Mouse (Mus musculus): ENCODE measurements around the gene Itga7. TPM values are rescaled to one million over a fixed set of nuclear protein-coding genes. Genes with fewer than 3 reads are reported as not detected.

The Itga7 gene
- polyA plus RNA-seq, 1 experiment from 2014 or later: 7.0 TPM

DNA sequence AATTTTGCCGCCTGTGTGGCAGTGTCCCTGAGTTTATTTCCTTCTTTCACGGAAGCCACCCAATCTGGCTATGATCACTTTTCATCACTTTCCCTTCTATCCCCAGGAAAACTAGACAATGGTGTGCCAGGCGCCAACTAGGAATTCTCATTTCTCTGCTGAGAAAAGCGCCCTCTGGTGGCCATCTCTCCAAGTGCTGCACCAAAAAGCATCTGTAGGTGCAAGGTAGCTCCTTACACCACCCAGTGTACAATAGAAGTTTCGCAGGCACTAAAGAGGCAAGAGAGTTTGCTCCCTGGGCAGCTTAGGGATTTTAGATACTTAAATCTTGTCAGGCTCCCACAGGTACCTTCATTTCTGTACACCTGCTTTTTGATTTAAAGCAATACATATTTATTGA, 20.4 kb upstream of the Itga7 start:
- Histone ChIP-seq H3K27ac (peak overlapping the region; percentile 27), H3K4me2 (no peak overlapping the region), H3K36me3 (peaks cover 38% of the 10 kb centered on the region), H3K9ac (no peak overlapping the region), H3K4me3 (no peak overlapping the region), H3K27me3 (no peaks in the 10 kb centered on the region), H3K4me1 (replicated peaks) (peaks cover 33% of the 10 kb centered on the region), H3K9me3 (replicated peaks) (no peaks in the 10 kb centered on the region)
- WGBS: 6% methylated on average over 5 of the region's 5 CpGs
- no peak for ATAC-seq (replicated peaks; ENCODE audit: insufficient number of reproducible peaks, insufficient read depth, low FRiP score, low read depth)

- H3K27ac ChIP-seq: no peak overlapping the region
- H3K4me1 ChIP-seq (replicated peaks): peaks cover 34% of the 10 kb centered on the region
- H3K27me3 ChIP-seq: no peaks in the 10 kb centered on the region
- H3K9ac ChIP-seq: no peak overlapping the region
- no peak overlapping the region for H3K4me3 ChIP-seq
- no peaks in the 10 kb centered on the region for H3K9me3 ChIP-seq (replicated peaks)
- no peak for ATAC-seq (replicated peaks; ENCODE audit: insufficient number of reproducible peaks, insufficient read depth, low FRiP score, low read depth)
- WGBS: 84% methylated on average over 12 of the region's 12 CpGs
- no peak overlapping the region for H3K4me2 ChIP-seq
- peaks cover 38% of the 10 kb centered on the region for H3K36me3 ChIP-seq
Observed at GRCm38 (mm10) chr10:128913696-128914095, 19.9 kb upstream of the Itga7 start.

GRCm38 (mm10) chr10:128915550-128915949, 18.1 kb upstream of the Itga7 start:
- WGBS: 78% methylated on average over 2 of the region's 2 CpGs
- Histone ChIP-seq H3K27me3 (no peaks in the 10 kb centered on the region), H3K27ac (no peak overlapping the region), H3K4me2 (no peak overlapping the region), H3K9ac (no peak overlapping the region), H3K4me1 (replicated peaks) (peaks cover 37% of the 10 kb centered on the region), H3K9me3 (replicated peaks) (no peaks in the 10 kb centered on the region), H3K4me3 (no peak overlapping the region), H3K36me3 (peaks cover 38% of the 10 kb centered on the region)
- ATAC-seq (replicated peaks; ENCODE audit: insufficient number of reproducible peaks, insufficient read depth, low FRiP score, low read depth): no peak

GRCm38 (mm10) chr10:128916665-128917064, 17.0 kb upstream of the Itga7 start:
- peaks cover 38% of the 10 kb centered on the region for H3K36me3 ChIP-seq
- ATAC-seq (replicated peaks; ENCODE audit: insufficient number of reproducible peaks, insufficient read depth, low FRiP score, low read depth): no peak

DNA sequence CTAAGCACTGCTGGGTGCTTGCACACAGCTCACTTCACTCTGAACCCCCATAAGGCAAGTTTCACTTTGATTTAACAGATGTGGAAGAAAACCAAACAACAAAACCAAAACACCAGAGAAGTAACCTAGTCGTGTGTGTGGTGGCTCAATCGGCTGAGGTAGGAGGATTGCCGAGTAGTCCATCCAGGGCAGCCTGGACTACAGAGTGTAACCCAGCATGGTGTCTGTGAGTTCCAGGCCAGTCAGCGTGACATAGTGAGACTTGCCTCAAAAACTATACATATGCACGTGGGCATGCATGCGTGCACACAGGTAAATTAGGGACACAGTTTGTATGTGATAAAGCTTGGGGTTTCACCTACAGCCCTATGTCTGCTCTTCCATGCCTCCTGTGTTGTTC, 16.2 kb upstream of the Itga7 start:
- Histone ChIP-seq H3K9ac (no peak overlapping the region), H3K4me1 (replicated peaks) (peaks cover 43% of the 10 kb centered on the region), H3K36me3 (peaks cover 34% of the 10 kb centered on the region)

More at GRCm38 (mm10) chr10:128916665-128917064, 17.0 kb upstream of the Itga7 start:
- H3K27ac ChIP-seq: no peak overlapping the region
- H3K9me3 ChIP-seq (replicated peaks): no peaks in the 10 kb centered on the region
- H3K27me3 ChIP-seq: no peaks in the 10 kb centered on the region
- H3K4me3 ChIP-seq: no peak overlapping the region
- peaks cover 37% of the 10 kb centered on the region for H3K4me1 ChIP-seq (replicated peaks)
- H3K9ac ChIP-seq: no peak overlapping the region
- no peak overlapping the region for H3K4me2 ChIP-seq
- 88% methylated on average over 3 of the region's 3 CpGs for WGBS

DNA sequence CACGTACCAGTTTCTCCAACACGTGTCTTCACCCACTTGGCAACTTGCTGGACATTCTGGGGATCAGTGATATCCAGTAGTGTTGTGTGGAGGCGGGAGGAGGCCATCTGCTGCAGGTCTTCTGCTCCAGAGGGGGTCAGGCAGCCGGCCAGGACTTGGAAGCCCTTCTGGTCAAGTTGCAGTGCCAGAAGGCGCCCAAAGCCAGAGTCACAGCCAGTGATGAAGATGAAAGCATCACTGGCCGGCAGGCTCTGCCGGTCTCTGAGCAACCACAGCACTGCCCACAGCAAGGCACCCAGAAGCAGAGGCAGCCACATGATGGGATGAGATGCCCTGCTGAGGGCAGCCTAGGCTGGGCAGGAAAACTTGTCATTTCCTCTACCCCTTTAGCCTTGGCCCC, 15.4 kb upstream of the Itga7 start:
- Histone ChIP-seq H3K4me3 (no peak overlapping the region), H3K9me3 (replicated peaks) (no peaks in the 10 kb centered on the region), H3K4me2 (no peak overlapping the region), H3K36me3 (peaks cover 34% of the 10 kb centered on the region), H3K4me1 (replicated peaks) (peaks cover 42% of the 10 kb centered on the region), H3K9ac (no peak overlapping the region), H3K27ac (peak overlapping the region; percentile 25; the same call in 1 of the 2 replicates), H3K27me3 (no peaks in the 10 kb centered on the region)
- 63% methylated on average over 7 of the region's 7 CpGs for WGBS
- no peak for ATAC-seq (replicated peaks; ENCODE audit: insufficient number of reproducible peaks, insufficient read depth, low FRiP score, low read depth)

More for the DNA sequence above, 16.2 kb upstream of the Itga7 start:
- WGBS: 87% methylated on average over 6 of the region's 6 CpGs
- H3K4me3 ChIP-seq: no peak overlapping the region
- H3K27ac ChIP-seq: no peak overlapping the region
- H3K9me3 ChIP-seq (replicated peaks): no peaks in the 10 kb centered on the region
- no peak for ATAC-seq (replicated peaks; ENCODE audit: insufficient number of reproducible peaks, insufficient read depth, low FRiP score, low read depth)
- H3K4me2 ChIP-seq: no peak overlapping the region
- no peaks in the 10 kb centered on the region for H3K27me3 ChIP-seq

DNA sequence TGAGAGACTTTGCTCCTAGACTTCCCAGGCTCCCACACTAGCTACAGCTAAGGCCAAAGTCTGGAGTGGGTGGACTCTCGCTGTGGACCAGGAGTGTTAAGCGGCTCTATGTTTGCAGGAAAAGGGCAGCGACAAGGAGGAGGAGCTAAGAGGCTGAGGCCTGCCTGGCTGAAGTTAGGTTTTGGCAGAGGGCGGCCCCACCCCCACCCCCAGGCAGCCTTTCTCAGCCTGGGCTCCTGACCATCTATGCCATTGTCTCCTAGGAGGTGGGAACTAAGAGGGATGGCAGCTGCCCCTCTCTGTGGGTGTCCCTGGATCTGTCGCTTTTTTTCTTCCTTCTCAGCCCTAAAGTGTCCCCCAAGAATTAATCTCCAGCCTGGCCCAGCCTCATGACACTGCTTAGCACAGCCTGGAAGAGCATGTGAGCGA, 14.4 kb upstream of the Itga7 start:
- Histone ChIP-seq H3K4me3 (no peak overlapping the region), H3K27ac (peak overlapping the region; percentile 25), H3K9me3 (replicated peaks) (no peaks in the 10 kb centered on the region), H3K4me1 (replicated peaks) (peaks cover 41% of the 10 kb centered on the region), H3K4me2 (no peak overlapping the region), H3K27me3 (no peaks in the 10 kb centered on the region), H3K9ac (no peak overlapping the region), H3K36me3 (peaks cover 25% of the 10 kb centered on the region; the same call in 1 of the 2 replicates)
- 30% methylated on average over 6 of the region's 6 CpGs for WGBS
- ATAC-seq (replicated peaks; ENCODE audit: insufficient number of reproducible peaks, insufficient read depth, low FRiP score, low read depth): no peak

GRCm38 (mm10) chr10:128919966-128920365, 13.7 kb upstream of the Itga7 start:
- no peak overlapping the region for H3K4me3 ChIP-seq
- no peak for ATAC-seq (replicated peaks; ENCODE audit: insufficient number of reproducible peaks, insufficient read depth, low FRiP score, low read depth)
- H3K9ac ChIP-seq: no peak overlapping the region
- peak overlapping the region; percentile 94 for H3K27ac ChIP-seq
- no peak overlapping the region for H3K4me2 ChIP-seq
- WGBS: 75% methylated on average over 7 of the region's 7 CpGs
- peaks cover 41% of the 10 kb centered on the region for H3K4me1 ChIP-seq (replicated peaks)
- H3K27me3 ChIP-seq: no peaks in the 10 kb centered on the region
- H3K9me3 ChIP-seq (replicated peaks): no peaks in the 10 kb centered on the region
- peaks cover 20% of the 10 kb centered on the region; the same call in 1 of the 2 replicates for H3K36me3 ChIP-seq

- H3K27ac ChIP-seq: peak overlapping the region; percentile 94
- no peaks in the 10 kb centered on the region for H3K27me3 ChIP-seq
- H3K36me3 ChIP-seq: peaks cover 17% of the 10 kb centered on the region; the same call in 1 of the 2 replicates
- H3K9ac ChIP-seq: no peak overlapping the region
- H3K4me1 ChIP-seq (replicated peaks): peaks cover 41% of the 10 kb centered on the region
- no peaks in the 10 kb centered on the region for H3K9me3 ChIP-seq (replicated peaks)
- H3K4me2 ChIP-seq: no peak overlapping the region
- H3K4me3 ChIP-seq: no peak overlapping the region
- 55% methylated on average over 3 of the region's 3 CpGs for WGBS
- no peak for ATAC-seq (replicated peaks; ENCODE audit: insufficient number of reproducible peaks, insufficient read depth, low FRiP score, low read depth)
Observed at GRCm38 (mm10) chr10:128920736-128921161, 12.9 kb upstream of the Itga7 start.

- no peaks in the 10 kb centered on the region for H3K9me3 ChIP-seq (replicated peaks)
- H3K27ac ChIP-seq: peak overlapping the region; percentile 94
- no peak overlapping the region; the same call in 1 of the 2 replicates for H3K4me2 ChIP-seq
- peaks cover 41% of the 10 kb centered on the region for H3K4me1 ChIP-seq (replicated peaks)
- 63% methylated on average over 1 of the region's 1 CpGs for WGBS
- no peak overlapping the region for H3K9ac ChIP-seq
- peaks cover 17% of the 10 kb centered on the region; the same call in 1 of the 2 replicates for H3K36me3 ChIP-seq
- H3K4me3 ChIP-seq: no peak overlapping the region
- no peaks in the 10 kb centered on the region for H3K27me3 ChIP-seq
- no peak for ATAC-seq (replicated peaks; ENCODE audit: insufficient number of reproducible peaks, insufficient read depth, low FRiP score, low read depth)
Observed at GRCm38 (mm10) chr10:128921251-128921650, 12.4 kb upstream of the Itga7 start.

DNA sequence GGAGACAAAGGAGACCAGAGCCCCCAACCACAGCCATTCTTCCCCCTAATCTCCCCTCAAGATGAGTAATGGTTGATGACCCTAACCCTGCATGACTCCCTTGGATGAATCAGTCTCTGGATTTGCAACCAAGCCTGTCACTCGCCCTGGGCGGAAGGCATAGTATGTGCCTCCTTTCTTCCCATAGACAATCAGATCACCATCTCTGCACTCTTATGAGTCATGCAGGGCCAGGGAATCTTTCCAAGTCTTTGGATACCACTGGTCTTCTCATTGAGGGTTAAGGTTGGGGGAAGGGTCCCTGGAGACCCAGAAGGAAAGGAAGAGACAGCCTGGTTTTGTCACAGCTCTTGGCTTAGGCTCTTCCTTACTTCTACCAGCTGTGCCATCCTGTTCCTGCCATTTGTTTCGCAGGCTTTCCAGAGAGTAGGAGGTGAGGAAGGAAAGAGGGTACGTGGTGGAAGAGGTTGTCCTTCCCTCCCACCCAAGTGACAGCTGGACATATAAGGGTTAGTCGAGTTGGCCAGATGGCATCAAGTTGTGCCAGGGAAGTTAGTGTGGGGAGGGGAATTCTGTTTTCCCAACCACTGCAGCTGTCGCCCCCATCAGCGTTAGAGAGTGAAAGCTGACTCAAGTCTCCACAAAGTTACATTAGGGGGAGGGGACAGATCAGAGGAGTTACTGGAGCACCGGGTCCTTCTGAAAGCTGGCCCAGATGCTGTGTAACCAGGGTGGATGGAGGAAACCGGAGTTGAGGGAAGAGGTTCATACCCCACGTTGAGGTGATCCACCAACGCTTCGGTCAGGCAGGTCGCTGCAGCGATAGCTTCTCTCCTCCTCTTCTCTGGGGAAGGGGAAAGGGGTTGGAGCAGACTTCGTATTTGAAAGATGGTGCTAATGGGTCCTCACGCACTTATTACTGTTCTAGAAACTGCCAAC, 11.5 kb upstream of the Itga7 start:
- Histone ChIP-seq H3K9ac (peak overlapping the region; percentile 81; the same call in 1 of the 2 replicates), H3K27ac (peak overlapping the region; percentile 94), H3K27me3 (no peaks in the 10 kb centered on the region), H3K4me2 (peak overlapping the region; percentile 85), H3K4me1 (replicated peaks) (peaks cover 41% of the 10 kb centered on the region), H3K4me3 (peak overlapping the region; percentile 83), H3K36me3 (peaks cover 8% of the 10 kb centered on the region; the same call in 1 of the 2 replicates), H3K9me3 (replicated peaks) (no peaks in the 10 kb centered on the region)
- ATAC-seq (replicated peaks; ENCODE audit: insufficient number of reproducible peaks, insufficient read depth, low FRiP score, low read depth): no peak
- 66% methylated on average over 16 of the region's 16 CpGs for WGBS

- Histone ChIP-seq H3K36me3 (peaks cover 2% of the 10 kb centered on the region; the same call in 1 of the 2 replicates), H3K4me3 (peak within 1 kb of the TSS; percentile 83), H3K27me3 (no peaks in the 10 kb centered on the region), H3K4me1 (replicated peaks) (peaks cover 41% of the 10 kb centered on the region), H3K27ac (peak within 1 kb of the TSS; percentile 94), H3K9me3 (replicated peaks) (no peaks in the 10 kb centered on the region), H3K4me2 (peak within 1 kb of the TSS; percentile 85), H3K9ac (peak within 1 kb of the TSS; percentile 81)
- ATAC-seq (replicated peaks; ENCODE audit: insufficient number of reproducible peaks, insufficient read depth, low FRiP score, low read depth): no peak
- 8% methylated on average over 1 of the region's 1 CpGs for WGBS
Observed at GRCm38 (mm10) chr10:128922822-128923012, 10.9 kb upstream of the Itga7 start, which contains the start of gene Rdh5. Gene Rdh5, minus strand, starts transcription at chr10:128922888.
